Comparison of ENCODE assay signal across 8 mouse cellular contexts in genomic region chr1:155083271-155084265, GRCm38 (mm10). TPM values are rescaled to one million over a fixed set of nuclear protein-coding genes. Genes with fewer than 3 reads are reported as not detected.
DNase-seq lines count a peak whose midpoint lies in the region; ATAC-seq lines count a peak whose summit lies in the region.

No protein-coding gene starts in this region.

- DNase-seq in ES-CJ7 (ENCODE audit: low read depth, low spot score), result peak; percentile 81
- peak; percentile 84 for DNase-seq in cerebellum, adult 11 months
- DNase-seq in forelimb bud, embryonic 11.5 days (ENCODE audit: low read depth, low spot score), result peak; percentile 88
- DNase-seq in layer of hippocampus, postnatal 14 days (ENCODE audit: low spot score in 2 of 2), result peak; percentile 93 to 96
- peak; percentile 98 for DNase-seq in lung, postnatal 10 days
- peak; percentile 96 for DNase-seq in ovary, postnatal 14 days (ENCODE audit: low spot score)
- peak; percentile 82 to 84 for DNase-seq in thymus, postnatal 10 days (ENCODE audit: low spot score in 2 of 2)

- ATAC-seq in hematopoietic stem cell, adult 5-6 weeks (replicated peaks in 1 of 2; ENCODE audit: insufficient read depth in 1 of 2, low FRiP score in 2 of 2, low TSS enrichment in 1 of 2, low read depth in 1 of 2, poor library complexity in 2 of 2, severe bottlenecking in 2 of 2), result peak; percentile 74

RNA-seq across cellular contexts. Expression of gene Ier5, which starts 15.9 kb away (rescaled TPM):
- total RNA-seq in hematopoietic stem cell, adult 5-6 weeks (2017), result 26.1 and 30.0 TPM in 2 replicates
- 10 to 100 TPM; 17.9 to 19.8 TPM for total RNA-seq in layer of hippocampus, postnatal 14 days (2021)

Comparison
In these comparisons a context has a peak if more than half of its experiments do, and no peak if none do; other contexts are left out.
1. Peak in every context shown above with its lines: DNase-seq and ATAC-seq.